Mouse (Mus musculus): ENCODE results near the gene Tmem178. TPM values are rescaled to one million over a fixed set of nuclear protein-coding genes. Genes with fewer than 3 reads are reported as not detected.

Tmem178 gene
- polyA plus RNA-seq, 1 experiment, result 128 TPM

- H3K27me3 ChIP-seq (ENCODE audit: control insufficient read depth, insufficient read depth, low read length), result no peaks in the 10 kb centered on the region
- no peak overlapping the region for H3K4me3 ChIP-seq (replicated peaks; ENCODE audit: insufficient read depth, low read depth, low read length)
- 27% methylated on average over 1 of the region's 1 CpGs for WGBS
- H3K4me1 ChIP-seq (ENCODE audit: control insufficient read depth, insufficient read depth, low read length), result no peaks in the 10 kb centered on the region
- TF ChIP-seq CTCF (IDR thresholded peaks at IDR 0.05; ENCODE audit: borderline replicate concordance, insufficient read depth, low read depth, low read length), result peak; percentile 60; the same call in 1 of the 2 replicates
- no peak for TF ChIP-seq POLR2A (IDR thresholded peaks at IDR 0.05; ENCODE audit: borderline replicate concordance, insufficient read depth, low read length)
- H3K27ac ChIP-seq (ENCODE audit: insufficient read depth, low read length), result no peak overlapping the region
- DNase-seq, result peak in 1 of 2 experiments; percentile 49
Observed at GRCm38 (mm10) chr17:81017132-81017531, 72.7 kb downstream of the Tmem178 start.

DNA sequence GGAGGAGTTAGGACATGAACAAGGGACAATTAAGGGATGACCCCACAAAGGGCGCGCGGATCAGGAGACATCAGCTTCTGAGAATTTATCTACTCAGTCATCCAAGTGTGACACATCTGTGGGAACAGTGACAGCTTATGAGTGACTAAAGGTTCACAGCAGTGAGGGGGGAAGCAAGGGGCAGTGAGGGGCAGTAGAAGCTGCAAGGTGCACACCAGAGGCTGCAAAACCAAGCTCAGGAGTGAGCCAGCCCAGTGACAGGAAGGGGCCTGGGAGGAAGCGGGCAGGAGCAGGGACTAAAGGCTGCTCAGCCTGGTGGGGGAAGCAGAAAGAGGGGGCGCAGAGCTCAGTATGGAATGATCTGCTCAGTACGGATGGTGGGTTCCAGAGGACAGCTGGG lies 82.9 kb downstream of the Tmem178 start:
- WGBS, result 90% methylated on average over 6 of the region's 6 CpGs
- TF ChIP-seq CTCF (IDR thresholded peaks at IDR 0.05; ENCODE audit: borderline replicate concordance, insufficient read depth, low read depth, low read length) (no peak), POLR2A (IDR thresholded peaks at IDR 0.05; ENCODE audit: borderline replicate concordance, insufficient read depth, low read length) (no peak)
- Histone ChIP-seq H3K4me3 (replicated peaks; ENCODE audit: insufficient read depth, low read depth, low read length) (no peak overlapping the region), H3K27me3 (ENCODE audit: control insufficient read depth, insufficient read depth, low read length) (no peaks in the 10 kb centered on the region), H3K4me1 (ENCODE audit: control insufficient read depth, insufficient read depth, low read length) (no peaks in the 10 kb centered on the region), H3K27ac (ENCODE audit: insufficient read depth, low read length) (no peak overlapping the region)
- DNase-seq, result no peak

- DNase-seq, result no peak
- H3K27ac ChIP-seq (ENCODE audit: insufficient read depth, low read length), result no peak overlapping the region
- no peaks in the 10 kb centered on the region for H3K4me1 ChIP-seq (ENCODE audit: control insufficient read depth, insufficient read depth, low read length)
- no peak for TF ChIP-seq CTCF (IDR thresholded peaks at IDR 0.05; ENCODE audit: borderline replicate concordance, insufficient read depth, low read depth, low read length)
- no peak for TF ChIP-seq POLR2A (IDR thresholded peaks at IDR 0.05; ENCODE audit: borderline replicate concordance, insufficient read depth, low read length)
- 94% methylated on average over 3 of the region's 3 CpGs for WGBS
- no peak overlapping the region for H3K4me3 ChIP-seq (replicated peaks; ENCODE audit: insufficient read depth, low read depth, low read length)
- H3K27me3 ChIP-seq (ENCODE audit: control insufficient read depth, insufficient read depth, low read length), result no peaks in the 10 kb centered on the region
Observed at GRCm38 (mm10) chr17:81031830-81032442, 87.5 kb downstream of the Tmem178 start.

DNA sequence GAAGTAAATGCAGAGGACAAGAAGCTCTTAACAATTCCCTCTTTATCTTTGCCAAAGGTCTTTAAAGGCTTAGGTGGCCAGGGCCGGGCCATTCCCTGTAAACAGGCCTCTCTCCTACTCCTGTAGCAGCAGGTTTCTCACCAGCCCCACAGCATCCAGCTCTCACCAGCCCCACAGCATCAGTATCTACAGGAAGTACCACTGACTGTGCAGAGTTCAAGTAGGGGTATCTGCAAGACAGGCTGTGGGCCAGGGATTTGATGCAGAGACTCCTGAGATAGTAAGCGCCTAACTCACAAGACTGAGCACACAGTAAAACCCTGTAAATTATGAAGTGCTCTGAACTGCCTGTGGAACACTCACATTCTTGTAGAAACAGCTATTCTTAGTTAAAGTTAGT lies 88.5 kb downstream of the Tmem178 start:
- Histone ChIP-seq H3K27ac (ENCODE audit: insufficient read depth, low read length) (no peak overlapping the region), H3K27me3 (ENCODE audit: control insufficient read depth, insufficient read depth, low read length) (no peaks in the 10 kb centered on the region), H3K4me3 (replicated peaks; ENCODE audit: insufficient read depth, low read depth, low read length) (no peak overlapping the region), H3K4me1 (ENCODE audit: control insufficient read depth, insufficient read depth, low read length) (no peaks in the 10 kb centered on the region)
- WGBS, result 78% methylated on average over 2 of the region's 2 CpGs
- TF ChIP-seq POLR2A (IDR thresholded peaks at IDR 0.05; ENCODE audit: borderline replicate concordance, insufficient read depth, low read length) (no peak), CTCF (IDR thresholded peaks at IDR 0.05; ENCODE audit: borderline replicate concordance, insufficient read depth, low read depth, low read length) (no peak)
- no peak for DNase-seq

DNA sequence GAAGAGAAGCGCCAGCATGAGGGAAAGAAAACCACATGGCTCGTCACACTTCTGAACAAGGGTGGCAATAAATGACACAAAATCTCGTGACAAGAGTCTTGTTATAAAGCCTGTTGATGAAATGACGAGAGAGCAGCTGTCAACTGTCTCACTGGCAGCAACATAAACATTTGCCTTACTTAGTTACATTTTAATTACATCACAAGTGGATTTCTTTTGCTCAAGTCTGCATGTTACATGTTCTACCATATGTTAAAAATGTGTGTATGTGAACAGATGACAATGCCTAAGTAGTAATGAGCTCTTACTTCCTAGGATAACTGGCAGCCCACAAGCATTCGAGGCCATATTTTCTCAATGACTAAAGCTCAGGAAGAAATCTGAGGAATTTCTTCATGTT lies 90.9 kb downstream of the Tmem178 start:
- DNase-seq, result no peak
- H3K27ac ChIP-seq (ENCODE audit: insufficient read depth, low read length), result no peak overlapping the region
- no peaks in the 10 kb centered on the region for H3K4me1 ChIP-seq (ENCODE audit: control insufficient read depth, insufficient read depth, low read length)
- no peak for TF ChIP-seq POLR2A (IDR thresholded peaks at IDR 0.05; ENCODE audit: borderline replicate concordance, insufficient read depth, low read length)
- TF ChIP-seq CTCF (IDR thresholded peaks at IDR 0.05; ENCODE audit: borderline replicate concordance, insufficient read depth, low read depth, low read length), result no peak
- H3K27me3 ChIP-seq (ENCODE audit: control insufficient read depth, insufficient read depth, low read length), result no peaks in the 10 kb centered on the region
- H3K4me3 ChIP-seq (replicated peaks; ENCODE audit: insufficient read depth, low read depth, low read length), result no peak overlapping the region
- 81% methylated on average over 5 of the region's 5 CpGs for WGBS

GRCm38 (mm10) chr17:81038707-81039408 lies 94.4 kb downstream of the Tmem178 start:
- H3K4me3 ChIP-seq (replicated peaks; ENCODE audit: insufficient read depth, low read depth, low read length), result no peak overlapping the region
- DNase-seq, result no peak
- no peak overlapping the region for H3K27ac ChIP-seq (ENCODE audit: insufficient read depth, low read length)
- 92% methylated on average over 2 of the region's 2 CpGs for WGBS
- no peaks in the 10 kb centered on the region for H3K27me3 ChIP-seq (ENCODE audit: control insufficient read depth, insufficient read depth, low read length)
- no peak for TF ChIP-seq POLR2A (IDR thresholded peaks at IDR 0.05; ENCODE audit: borderline replicate concordance, insufficient read depth, low read length)
- TF ChIP-seq CTCF (IDR thresholded peaks at IDR 0.05; ENCODE audit: borderline replicate concordance, insufficient read depth, low read depth, low read length), result no peak
- H3K4me1 ChIP-seq (ENCODE audit: control insufficient read depth, insufficient read depth, low read length), result no peaks in the 10 kb centered on the region

GRCm38 (mm10) chr17:81041662-81042061 lies 97.2 kb downstream of the Tmem178 start:
- 90% methylated on average over 2 of the region's 2 CpGs for WGBS
- no peak for TF ChIP-seq CTCF (IDR thresholded peaks at IDR 0.05; ENCODE audit: borderline replicate concordance, insufficient read depth, low read depth, low read length)
- TF ChIP-seq POLR2A (IDR thresholded peaks at IDR 0.05; ENCODE audit: borderline replicate concordance, insufficient read depth, low read length), result no peak
- no peak for DNase-seq
- H3K4me3 ChIP-seq (replicated peaks; ENCODE audit: insufficient read depth, low read depth, low read length), result no peak overlapping the region
- no peaks in the 10 kb centered on the region for H3K27me3 ChIP-seq (ENCODE audit: control insufficient read depth, insufficient read depth, low read length)
- no peak overlapping the region for H3K27ac ChIP-seq (ENCODE audit: insufficient read depth, low read length)
- H3K4me1 ChIP-seq (ENCODE audit: control insufficient read depth, insufficient read depth, low read length), result no peaks in the 10 kb centered on the region; the same call in 1 of the 2 replicates

- no peak for DNase-seq
- H3K27ac ChIP-seq (ENCODE audit: insufficient read depth, low read length), result no peak overlapping the region
- TF ChIP-seq POLR2A (IDR thresholded peaks at IDR 0.05; ENCODE audit: borderline replicate concordance, insufficient read depth, low read length) (no peak), CTCF (IDR thresholded peaks at IDR 0.05; ENCODE audit: borderline replicate concordance, insufficient read depth, low read depth, low read length) (no peak)
- no peak overlapping the region for H3K4me3 ChIP-seq (replicated peaks; ENCODE audit: insufficient read depth, low read depth, low read length)
- no peaks in the 10 kb centered on the region; the same call in 1 of the 2 replicates for H3K4me1 ChIP-seq (ENCODE audit: control insufficient read depth, insufficient read depth, low read length)
- H3K27me3 ChIP-seq (ENCODE audit: control insufficient read depth, insufficient read depth, low read length), result no peaks in the 10 kb centered on the region
- WGBS, result 85% methylated on average over 3 of the region's 3 CpGs
Observed at GRCm38 (mm10) chr17:81044356-81044755, 99.9 kb downstream of the Tmem178 start.
